ENCODE assay signal across 12 mouse cellular contexts in the genomic region with DNA sequence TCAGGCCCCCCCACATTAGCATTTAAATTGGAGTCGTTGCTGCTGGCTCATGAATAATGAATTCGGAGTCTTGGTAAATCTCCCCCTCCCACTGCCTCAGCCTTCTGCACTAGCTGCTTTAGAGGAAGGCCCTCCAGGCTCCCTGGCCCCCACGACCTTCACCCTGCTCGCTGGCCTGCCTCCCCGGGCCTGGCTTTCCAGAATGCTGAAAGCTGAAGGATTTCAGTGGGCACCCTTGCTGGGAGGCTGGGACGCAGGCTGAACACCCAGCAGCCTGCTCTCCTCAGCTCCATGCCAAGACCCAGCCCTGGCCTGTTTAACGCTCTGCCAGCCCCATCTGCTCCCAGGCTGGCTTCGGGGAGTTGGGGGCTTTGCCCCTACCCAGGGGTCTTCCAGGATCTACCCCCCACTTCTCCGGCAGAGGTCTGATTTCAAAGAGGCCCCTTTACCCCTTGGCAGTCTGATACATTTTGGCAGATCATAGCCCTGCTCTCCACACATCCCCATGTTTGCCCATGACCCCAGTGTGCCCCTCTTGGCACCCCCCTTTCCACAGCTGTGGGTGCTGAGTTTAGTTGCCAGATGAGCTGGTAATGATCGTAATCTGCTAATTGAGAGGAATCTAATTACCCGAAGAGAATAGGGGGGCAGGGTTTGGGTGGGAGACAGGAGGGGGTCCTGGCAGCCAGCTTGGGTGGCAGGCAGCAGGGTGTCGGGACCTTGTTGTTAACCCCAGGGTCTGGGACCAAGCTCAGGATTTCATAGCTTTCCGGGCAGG. TPM values are rescaled to one million over a fixed set of nuclear protein-coding genes. Genes with fewer than 3 reads are reported as not detected.
DNase-seq lines count a peak whose midpoint lies in the region; ATAC-seq and TF ChIP-seq lines count a peak whose summit lies in the region.
"Had no signal": no experiment of that assay in that cellular context is flagged by ENCODE, and none has a peak within 500 bp of the region (broad histone marks: within the 10 kb centered on the region; RNA-seq: fewer than 3 reads in every experiment).

No protein-coding gene starts in this region.

- H3K9ac ChIP-seq in embryonic facial prominence, embryonic 12.5 days = no peak overlapping the region; the same call in 1 of the 2 replicates
- H3K9ac ChIP-seq in hindbrain, postnatal 0 days (replicated peaks; ENCODE audit: low read length) = no peak overlapping the region
- H3K9ac ChIP-seq: limb, embryonic 15.5 days had no signal

- H3K4me3 ChIP-seq in embryonic facial prominence, embryonic 12.5 days = no peak overlapping the region
- H3K4me3 ChIP-seq in hindbrain, postnatal 0 days (ENCODE audit: low read length) = no peak overlapping the region
- H3K4me3 ChIP-seq in olfactory bulb, adult 2 months (ENCODE audit: insufficient read depth, low read depth, low read length) = no peak overlapping the region
- H3K4me3 ChIP-seq: limb, embryonic 15.5 days had no signal

- no peaks in the 10 kb centered on the region for H3K36me3 ChIP-seq in embryonic facial prominence, embryonic 12.5 days
- H3K36me3 ChIP-seq in hindbrain, postnatal 0 days (ENCODE audit: insufficient read depth, low read length) = no peaks in the 10 kb centered on the region

- peaks cover 37% of the 10 kb centered on the region for H3K27me3 ChIP-seq in embryonic facial prominence, embryonic 12.5 days
- H3K27me3 ChIP-seq in hindbrain, postnatal 0 days (ENCODE audit: insufficient read depth, low read length) = peaks cover 8% of the 10 kb centered on the region; the same call in 1 of the 2 replicates

- WGBS in embryonic facial prominence, embryonic 12.5 days = 18% methylated on average over 13 of the region's 13 CpGs
- 14% methylated on average over 13 of the region's 13 CpGs for whole genome bisulfite sequencing in hindbrain, postnatal 0 days
- 17% methylated on average over 13 of the region's 13 CpGs for WGBS in olfactory bulb, adult 2 months

- no peak for TF ChIP-seq CTCF in hindbrain, postnatal 0 days (IDR thresholded peaks at IDR 0.05; ENCODE audit: low read depth)
- TF ChIP-seq CTCF in olfactory bulb, adult 2 months (IDR thresholded peaks at IDR 0.05; ENCODE audit: insufficient read depth, low read depth, low read length) = no peak

- no peaks in the 10 kb centered on the region for H3K9me3 ChIP-seq in embryonic facial prominence, embryonic 12.5 days
- H3K9me3 ChIP-seq in hindbrain, postnatal 0 days (ENCODE audit: low read length) = no peaks in the 10 kb centered on the region
- H3K9me3 ChIP-seq: limb, embryonic 15.5 days had no signal

- H3K4me2 ChIP-seq in embryonic facial prominence, embryonic 12.5 days (replicated peaks) = 0 out of 2 replicates have a peak overlapping the region, but pooled peaks have one; percentile 2
- no peak overlapping the region for H3K4me2 ChIP-seq in hindbrain, postnatal 0 days (ENCODE audit: low read depth, low read length)
- H3K4me2 ChIP-seq: limb, embryonic 15.5 days had no signal

- peak; percentile 51 for DNase-seq in retina, postnatal 1 day
- DNase-seq in retina, embryonic 14.5 days (ENCODE audit: low spot score) = no peak
- DNase-seq in hindbrain, postnatal 0 days (ENCODE audit: low spot score) = peak; percentile 62
- DNase-seq in spleen, adult 12 weeks (ENCODE audit: low spot score) = no peak
- DNase-seq in lung, postnatal 10 days = no peak
- DNase-seq: thymus, postnatal 14 days had no signal

- peak overlapping the region; percentile 20; the same call in 1 of the 2 replicates for H3K27ac ChIP-seq in embryonic facial prominence, embryonic 12.5 days
- peak overlapping the region; percentile 12; the same call in 1 of the 2 replicates for H3K27ac ChIP-seq in hindbrain, postnatal 0 days
- peak overlapping the region; percentile 7; the same call in 1 of the 2 replicates for H3K27ac ChIP-seq in olfactory bulb, adult 2 months (ENCODE audit: insufficient read depth, low read depth, low read length)
- H3K27ac ChIP-seq: limb, embryonic 15.5 days; macrophage had no signal

- no peak for ATAC-seq in embryonic facial prominence, embryonic 12.5 days (ENCODE audit: insufficient number of reproducible peaks, insufficient read depth, low FRiP score, low TSS enrichment)
- no peak for ATAC-seq in hindbrain, postnatal 0 days
- no peak for ATAC-seq in erythroblast, adult 5-6 weeks (replicated peaks; ENCODE audit: low FRiP score, poor library complexity, severe bottlenecking)

- H3K4me1 ChIP-seq in embryonic facial prominence, embryonic 12.5 days = peaks cover 54% of the 10 kb centered on the region
- peaks cover 43% of the 10 kb centered on the region for H3K4me1 ChIP-seq in hindbrain, postnatal 0 days (ENCODE audit: insufficient read depth, low read length)
- H3K4me1 ChIP-seq in olfactory bulb, adult 2 months (ENCODE audit: control insufficient read depth, insufficient read depth, low read length) = peaks cover 67% of the 10 kb centered on the region

- no peak for TF ChIP-seq POLR2A in olfactory bulb, adult 2 months (IDR thresholded peaks at IDR 0.05; ENCODE audit: insufficient read depth, low read depth, low read length)

RNA-seq across cellular contexts. Expression of gene Asic4, which starts 6.8 kb away (rescaled TPM):
- polyA plus RNA-seq in embryonic facial prominence, embryonic 12.5 days (2016; fragmentation: Nextera tagmentation; extraction: Ambion mirVana) = 0.64 and 0.76 TPM in 2 replicates
- total RNA-seq in hindbrain, postnatal 0 days (2014; rRNA removed) = 71.4 and 74.1 TPM in 2 replicates
- polyA plus RNA-seq in hindbrain, postnatal 0 days (2015; fragmentation: Nextera tagmentation; extraction: Ambion mirVana) = 17.0 and 21.0 TPM in 2 replicates
- polyA plus RNA-seq in olfactory bulb, adult 2 months (2012; ENCODE audit: insufficient read depth, insufficient read length, low replicate concordance, missing spikeins) = not detected in 2 replicates
- not detected in 2 replicates for total RNA-seq in erythroblast, adult 5-6 weeks (2015; ENCODE audit: low replicate concordance)
- total RNA-seq in erythroblast, adult 5-6 weeks (2017; ENCODE audit: low replicate concordance) = not detected in 2 replicates
- total RNA-seq: ES-E14 had no signal
- polyA plus RNA-seq: macrophage had no signal

RNA-seq across cellular contexts. Expression of gene Gmppa, which starts 7.7 kb away (rescaled TPM):
- 61.1 and 64.6 TPM in 2 replicates for polyA plus RNA-seq in embryonic facial prominence, embryonic 12.5 days (2016; fragmentation: Nextera tagmentation; extraction: Ambion mirVana)
- 88.0 and 96.8 TPM in 2 replicates for total RNA-seq in hindbrain, postnatal 0 days (2014; rRNA removed)
- polyA plus RNA-seq in hindbrain, postnatal 0 days (2015; fragmentation: Nextera tagmentation; extraction: Ambion mirVana) = 59.9 and 63.1 TPM in 2 replicates
- not detected in 2 replicates for polyA plus RNA-seq in olfactory bulb, adult 2 months (2012; ENCODE audit: insufficient read depth, insufficient read length, low replicate concordance, missing spikeins)
- 2.9 and 14.4 TPM in 2 replicates for total RNA-seq in erythroblast, adult 5-6 weeks (2015; ENCODE audit: low replicate concordance)
- total RNA-seq in erythroblast, adult 5-6 weeks (2017; ENCODE audit: low replicate concordance) = 6.1 and 20.1 TPM in 2 replicates

RNA-seq across cellular contexts. Expression of gene Chpf, which starts 35.7 kb away (rescaled TPM):
- 32.5 and 33.5 TPM in 2 replicates for polyA plus RNA-seq in embryonic facial prominence, embryonic 12.5 days (2016; fragmentation: Nextera tagmentation; extraction: Ambion mirVana)
- 155 and 173 TPM in 2 replicates for total RNA-seq in hindbrain, postnatal 0 days (2014; rRNA removed)
- polyA plus RNA-seq in hindbrain, postnatal 0 days (2015; fragmentation: Nextera tagmentation; extraction: Ambion mirVana) = 55.3 and 55.8 TPM in 2 replicates
- polyA plus RNA-seq in olfactory bulb, adult 2 months (2012; ENCODE audit: insufficient read depth, insufficient read length, low replicate concordance, missing spikeins) = not detected in 2 replicates
- total RNA-seq in erythroblast, adult 5-6 weeks (2015; ENCODE audit: low replicate concordance) = 0.42 TPM in 1 of 2 replicates, not detected in the other
- 0.26 and 1.3 TPM in 2 replicates for total RNA-seq in erythroblast, adult 5-6 weeks (2017; ENCODE audit: low replicate concordance)

RNA-seq across cellular contexts. Expression of gene Tmem198, which starts 35.9 kb away (rescaled TPM):
- 2.5 and 3.1 TPM in 2 replicates for polyA plus RNA-seq in embryonic facial prominence, embryonic 12.5 days (2016; fragmentation: Nextera tagmentation; extraction: Ambion mirVana)
- total RNA-seq in hindbrain, postnatal 0 days (2014; rRNA removed) = 52.7 and 69.3 TPM in 2 replicates
- polyA plus RNA-seq in hindbrain, postnatal 0 days (2015; fragmentation: Nextera tagmentation; extraction: Ambion mirVana) = 33.9 and 36.4 TPM in 2 replicates
- not detected in 2 replicates for polyA plus RNA-seq in olfactory bulb, adult 2 months (2012; ENCODE audit: insufficient read depth, insufficient read length, low replicate concordance, missing spikeins)
- not detected in 2 replicates for total RNA-seq in erythroblast, adult 5-6 weeks (2015; ENCODE audit: low replicate concordance)
- not detected in 2 replicates for total RNA-seq in erythroblast, adult 5-6 weeks (2017; ENCODE audit: low replicate concordance)
- polyA plus RNA-seq: macrophage had no signal

Comparison
In these comparisons a context has a peak if more than half of its experiments do, and no peak if none do; other contexts are left out.
1. DNase-seq: peak in retina, postnatal 1 day (single experiment) and hindbrain, postnatal 0 days (single experiment); none in retina, embryonic 14.5 days (single experiment), spleen, adult 12 weeks (single experiment) and lung, postnatal 10 days (single experiment).
2. RNA of gene Asic4, which starts 6.8 kb away (polyA plus RNA-seq): 17.0 to 21.0 TPM in hindbrain, postnatal 0 days; 0.64 to 0.76 TPM in embryonic facial prominence, embryonic 12.5 days and not detected in olfactory bulb, adult 2 months; every median in the first group is over 10 times any median in the second.
3. RNA of gene Gmppa, which starts 7.7 kb away (polyA plus RNA-seq): 61.1 to 64.6 TPM in embryonic facial prominence, embryonic 12.5 days and 59.9 to 63.1 TPM in hindbrain, postnatal 0 days; not detected in olfactory bulb, adult 2 months; every median in the first group is over 10 times any median in the second.
4. RNA of gene Chpf, which starts 35.7 kb away (polyA plus RNA-seq): 55.3 to 55.8 TPM in hindbrain, postnatal 0 days and 32.5 to 33.5 TPM in embryonic facial prominence, embryonic 12.5 days; not detected in olfactory bulb, adult 2 months; every median in the first group is over 10 times any median in the second.
5. Peak in every context shown above with its lines, with median percentiles within 50 percentile points of each other: H3K27ac ChIP-seq.